Mouse (Mus musculus): Measurements from ENCODE around the gene Npnt. TPM values are rescaled to one million over a fixed set of nuclear protein-coding genes. Genes with fewer than 3 reads are reported as not detected.

The Npnt gene
- polyA plus RNA-seq, 1 experiment from 2014 or later = 26.8 TPM

DNA sequence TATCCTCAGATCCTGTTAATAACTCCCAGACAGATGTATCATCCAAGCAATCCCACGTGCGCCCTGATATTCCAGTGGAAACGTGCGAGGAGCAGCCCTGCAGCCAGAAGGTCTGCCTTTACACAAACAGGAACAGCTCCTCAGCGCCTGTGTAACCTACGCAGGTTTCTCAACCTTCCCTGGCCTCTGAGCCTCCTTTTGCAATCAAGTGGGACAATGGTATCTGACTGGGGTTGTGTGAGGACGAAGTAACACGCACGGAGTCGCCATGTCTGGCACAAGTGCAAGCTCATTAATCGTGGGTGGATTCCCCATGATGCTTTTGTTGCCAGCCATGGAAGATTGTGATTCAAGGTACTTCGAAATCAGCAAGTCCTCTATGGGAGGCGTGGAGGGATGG is 86.2 kb downstream of the Npnt start:
- Histone ChIP-seq H3K27ac (no peak overlapping the region), H3K9ac (no peak overlapping the region), H3K9me3 (no peaks in the 10 kb centered on the region), H3K4me1 (replicated peaks) (no peaks in the 10 kb centered on the region), H3K36me3 (no peaks in the 10 kb centered on the region), H3K4me2 (replicated peaks) (no peak overlapping the region), H3K27me3 (replicated peaks) (no peaks in the 10 kb centered on the region), H3K4me3 (replicated peaks) (no peak overlapping the region)
- ATAC-seq = no peak
- 67% methylated on average over 13 of the region's 13 CpGs for WGBS

- Histone ChIP-seq H3K36me3 (no peaks in the 10 kb centered on the region), H3K4me3 (replicated peaks) (no peak overlapping the region), H3K9ac (no peak overlapping the region), H3K4me1 (replicated peaks) (no peaks in the 10 kb centered on the region), H3K27me3 (replicated peaks) (no peaks in the 10 kb centered on the region), H3K27ac (no peak overlapping the region), H3K4me2 (replicated peaks) (no peak overlapping the region), H3K9me3 (no peaks in the 10 kb centered on the region)
- ATAC-seq = no peak
- 57% methylated on average over 8 of the region's 8 CpGs for WGBS
Measured at GRCm38 (mm10) chr3:132860796-132861195, 89.3 kb downstream of the Npnt start.

GRCm38 (mm10) chr3:132859573-132859972 is 90.5 kb downstream of the Npnt start:
- WGBS = 75% methylated on average over 7 of the region's 7 CpGs
- no peak for ATAC-seq
- H3K4me1 ChIP-seq (replicated peaks) = no peaks in the 10 kb centered on the region

GRCm38 (mm10) chr3:132858849-132859248 is 91.2 kb downstream of the Npnt start:
- 68% methylated on average over 11 of the region's 11 CpGs for WGBS
- no peak overlapping the region for H3K9ac ChIP-seq
- H3K27me3 ChIP-seq (replicated peaks) = no peaks in the 10 kb centered on the region
- H3K9me3 ChIP-seq = no peaks in the 10 kb centered on the region
- no peaks in the 10 kb centered on the region for H3K4me1 ChIP-seq (replicated peaks)
- no peak for ATAC-seq
- H3K4me2 ChIP-seq (replicated peaks) = no peak overlapping the region
- no peak overlapping the region for H3K27ac ChIP-seq
- no peaks in the 10 kb centered on the region for H3K36me3 ChIP-seq
- no peak overlapping the region for H3K4me3 ChIP-seq (replicated peaks)

More at GRCm38 (mm10) chr3:132859573-132859972, 90.5 kb downstream of the Npnt start:
- Histone ChIP-seq H3K36me3 (no peaks in the 10 kb centered on the region), H3K27me3 (replicated peaks) (no peaks in the 10 kb centered on the region), H3K27ac (no peak overlapping the region), H3K9me3 (no peaks in the 10 kb centered on the region), H3K4me2 (replicated peaks) (no peak overlapping the region), H3K9ac (no peak overlapping the region), H3K4me3 (replicated peaks) (no peak overlapping the region)

GRCm38 (mm10) chr3:132856651-132857050 is 93.4 kb downstream of the Npnt start:
- WGBS = 54% methylated on average over 6 of the region's 6 CpGs
- no peak for ATAC-seq
- Histone ChIP-seq H3K27ac (no peak overlapping the region), H3K27me3 (replicated peaks) (no peaks in the 10 kb centered on the region), H3K9me3 (no peaks in the 10 kb centered on the region), H3K4me1 (replicated peaks) (no peaks in the 10 kb centered on the region), H3K9ac (no peak overlapping the region), H3K4me3 (replicated peaks) (no peak overlapping the region), H3K36me3 (no peaks in the 10 kb centered on the region), H3K4me2 (replicated peaks) (no peak overlapping the region)

DNA sequence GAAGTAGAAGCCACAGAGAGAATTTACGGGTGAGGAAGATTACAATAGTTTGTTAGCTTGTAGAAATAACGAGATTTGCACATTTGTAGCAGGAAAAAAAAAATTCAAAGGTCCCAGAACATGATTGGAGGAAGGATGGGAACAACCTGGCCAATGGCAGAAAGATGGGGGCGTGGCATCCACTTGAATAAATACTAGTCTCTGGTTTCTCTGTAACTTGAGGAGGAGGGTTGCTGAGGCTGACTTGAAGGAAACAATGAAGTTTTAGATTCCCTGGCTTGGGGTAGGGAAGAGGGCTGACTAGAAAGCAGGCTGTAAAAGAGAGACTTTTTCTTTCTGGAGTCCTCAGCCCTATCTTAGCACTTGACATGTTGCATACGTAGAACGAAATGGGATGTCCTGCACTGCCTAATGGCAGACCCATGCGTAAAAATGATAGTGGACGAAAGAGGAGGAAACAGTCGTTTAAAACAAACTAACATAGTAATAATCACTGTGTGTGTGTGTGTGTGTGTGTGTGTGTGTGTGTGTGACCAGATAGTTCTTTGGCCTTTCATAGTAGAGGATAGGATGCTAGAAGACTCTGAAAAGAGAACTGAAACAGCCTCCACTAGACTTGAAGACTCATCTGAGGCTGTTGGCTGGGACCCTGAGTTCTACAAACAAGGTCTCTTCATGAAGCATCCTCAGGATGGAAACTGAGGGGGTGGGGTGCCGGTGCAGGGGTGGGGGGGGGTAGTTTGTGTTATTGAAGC is 94.5 kb downstream of the Npnt start:
- WGBS = 51% methylated on average over 9 of the region's 9 CpGs
- no peak overlapping the region for H3K27ac ChIP-seq
- H3K27me3 ChIP-seq (replicated peaks) = no peaks in the 10 kb centered on the region
- no peak overlapping the region for H3K4me2 ChIP-seq (replicated peaks)
- H3K9me3 ChIP-seq = no peaks in the 10 kb centered on the region
- no peaks in the 10 kb centered on the region for H3K36me3 ChIP-seq
- H3K4me1 ChIP-seq (replicated peaks) = no peaks in the 10 kb centered on the region
- H3K9ac ChIP-seq = no peak overlapping the region
- H3K4me3 ChIP-seq (replicated peaks) = no peak overlapping the region
- peak; percentile 55; the same call in 1 of the 2 replicates for ATAC-seq

DNA sequence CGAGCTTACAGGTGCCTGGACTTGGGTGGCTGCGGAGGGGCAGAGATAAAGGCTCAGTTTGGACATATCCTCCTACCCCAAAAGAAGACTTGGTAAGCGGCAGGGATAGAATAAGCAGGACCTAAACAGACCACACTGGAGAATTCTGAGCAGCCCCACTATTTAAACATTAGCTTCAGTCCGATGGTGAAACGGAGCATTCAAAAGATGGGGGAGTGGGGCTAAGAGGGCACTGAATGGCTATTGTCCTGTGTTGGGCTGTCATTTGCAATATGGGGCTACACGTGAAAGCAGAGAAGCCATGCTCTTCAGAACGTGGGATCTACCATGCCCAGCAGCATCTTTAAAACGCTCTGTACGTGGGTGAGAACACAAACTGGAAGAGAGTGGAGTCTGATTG is 95.8 kb downstream of the Npnt start:
- no peak overlapping the region for H3K9ac ChIP-seq
- no peaks in the 10 kb centered on the region for H3K36me3 ChIP-seq
- H3K27me3 ChIP-seq (replicated peaks) = no peaks in the 10 kb centered on the region
- H3K27ac ChIP-seq = no peak overlapping the region
- no peak overlapping the region for H3K4me3 ChIP-seq (replicated peaks)
- no peak overlapping the region for H3K4me2 ChIP-seq (replicated peaks)
- H3K4me1 ChIP-seq (replicated peaks) = no peaks in the 10 kb centered on the region
- no peaks in the 10 kb centered on the region for H3K9me3 ChIP-seq
- ATAC-seq = no peak
- WGBS = 85% methylated on average over 9 of the region's 9 CpGs

GRCm38 (mm10) chr3:132851841-132852728 is 98.0 kb downstream of the Npnt start:
- Histone ChIP-seq H3K27ac (no peak overlapping the region), H3K4me2 (replicated peaks) (no peak overlapping the region), H3K36me3 (no peaks in the 10 kb centered on the region), H3K27me3 (replicated peaks) (no peaks in the 10 kb centered on the region), H3K9me3 (no peaks in the 10 kb centered on the region), H3K4me1 (replicated peaks) (no peaks in the 10 kb centered on the region), H3K4me3 (replicated peaks) (no peak overlapping the region), H3K9ac (no peak overlapping the region)
- 62% methylated on average over 28 of the region's 28 CpGs for WGBS
- ATAC-seq = 0 out of 2 replicates have a peak, but pooled peaks have one; percentile 39

- Histone ChIP-seq H3K4me2 (replicated peaks) (no peak overlapping the region), H3K4me1 (replicated peaks) (no peaks in the 10 kb centered on the region), H3K9ac (no peak overlapping the region), H3K27ac (no peak overlapping the region), H3K36me3 (no peaks in the 10 kb centered on the region), H3K4me3 (replicated peaks) (no peak overlapping the region), H3K27me3 (replicated peaks) (no peaks in the 10 kb centered on the region), H3K9me3 (no peaks in the 10 kb centered on the region)
- 43% methylated on average over 1 of the region's 1 CpGs for WGBS
- no peak for ATAC-seq
Measured at GRCm38 (mm10) chr3:132851417-132851816, 98.7 kb downstream of the Npnt start.

DNA sequence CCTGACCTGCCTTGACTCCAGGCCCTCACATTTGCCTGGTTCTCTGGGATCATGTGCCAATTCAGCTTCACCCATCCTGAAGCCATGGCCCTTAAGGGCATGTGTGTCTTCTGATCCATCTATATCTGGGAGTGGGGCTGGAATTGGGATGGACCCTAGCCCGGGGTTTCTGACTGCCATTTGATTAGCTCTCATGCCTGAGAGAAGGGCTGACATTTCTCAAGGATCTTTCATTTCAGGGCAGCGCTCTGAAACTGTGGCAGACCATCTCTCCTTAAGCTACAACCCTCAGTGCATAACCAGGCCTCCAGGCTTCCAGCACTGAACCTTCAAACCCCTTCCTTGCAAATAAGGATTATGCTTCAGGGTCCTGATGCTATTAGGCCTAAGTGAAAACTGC is 99.7 kb downstream of the Npnt start:
- Histone ChIP-seq H3K4me3 (replicated peaks) (no peak overlapping the region), H3K27me3 (replicated peaks) (no peaks in the 10 kb centered on the region), H3K4me1 (replicated peaks) (no peaks in the 10 kb centered on the region), H3K27ac (no peak overlapping the region), H3K4me2 (replicated peaks) (no peak overlapping the region), H3K9ac (no peak overlapping the region), H3K36me3 (no peaks in the 10 kb centered on the region), H3K9me3 (no peaks in the 10 kb centered on the region)
- 74% methylated on average over 2 of the region's 2 CpGs for WGBS
- ATAC-seq = no peak

DNA sequence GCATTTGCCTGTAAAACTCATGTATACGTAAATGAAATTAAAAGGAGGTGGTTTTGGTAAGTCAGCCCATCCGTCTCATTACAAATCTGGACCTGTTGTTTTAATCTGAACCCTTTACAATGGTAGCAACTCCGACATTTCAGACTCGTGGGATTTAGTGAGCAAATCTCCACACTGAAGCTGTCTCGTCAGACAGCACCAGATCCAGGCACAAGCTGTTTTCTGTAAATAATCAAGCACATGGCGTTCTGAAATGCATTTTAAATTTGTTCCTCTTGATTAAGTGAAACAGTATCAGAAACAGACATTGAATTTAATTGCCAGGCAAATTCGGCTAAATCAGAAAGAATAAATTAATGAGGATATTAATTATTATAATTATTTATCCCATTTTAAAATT is 100.4 kb downstream of the Npnt start:
- Histone ChIP-seq H3K4me1 (replicated peaks) (no peaks in the 10 kb centered on the region), H3K27me3 (replicated peaks) (no peaks in the 10 kb centered on the region), H3K4me2 (replicated peaks) (no peak overlapping the region), H3K27ac (no peak overlapping the region), H3K9ac (no peak overlapping the region), H3K4me3 (replicated peaks) (no peak overlapping the region), H3K9me3 (no peaks in the 10 kb centered on the region), H3K36me3 (no peaks in the 10 kb centered on the region)
- ATAC-seq = no peak
- WGBS = 81% methylated on average over 7 of the region's 7 CpGs

DNA sequence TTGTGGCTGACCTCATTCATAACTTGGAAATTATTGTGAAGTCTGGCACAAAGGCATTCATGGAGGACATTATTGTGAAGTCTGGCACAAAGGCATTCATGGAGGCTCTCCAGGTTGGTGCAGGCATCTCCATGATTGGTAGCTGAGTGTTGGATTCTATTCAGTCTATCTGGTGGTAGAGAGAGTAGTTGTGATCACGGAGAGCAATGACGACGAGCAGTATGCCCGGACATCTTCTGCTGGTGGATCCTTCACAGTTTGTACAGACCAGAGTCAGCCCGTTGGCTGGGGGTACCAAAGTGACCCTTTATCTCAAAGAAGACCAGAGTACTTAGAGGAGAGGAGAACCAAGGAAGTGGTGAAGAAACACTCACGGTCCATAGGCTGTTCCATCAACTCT is 107.4 kb downstream of the Npnt start:
- no peaks in the 10 kb centered on the region for H3K9me3 ChIP-seq
- no peak for ATAC-seq
- H3K9ac ChIP-seq = no peak overlapping the region
- H3K4me1 ChIP-seq (replicated peaks) = no peaks in the 10 kb centered on the region
- peaks cover 11% of the 10 kb centered on the region; the same call in 1 of the 2 replicates for H3K36me3 ChIP-seq
- no peaks in the 10 kb centered on the region for H3K27me3 ChIP-seq (replicated peaks)
- H3K4me2 ChIP-seq (replicated peaks) = no peak overlapping the region
- H3K27ac ChIP-seq = no peak overlapping the region
- WGBS = 97% methylated on average over 6 of the region's 6 CpGs
- no peak overlapping the region for H3K4me3 ChIP-seq (replicated peaks)
